Mouse (Mus musculus): ENCODE results near the gene 2510002D24Rik. TPM values are rescaled to one million over a fixed set of nuclear protein-coding genes. Genes with fewer than 3 reads are reported as not detected.

2510002D24Rik gene
- 22.3 and 30.5 TPM in 2 replicates for polyA plus RNA-seq (2012; rRNA removed)

GRCm38 (mm10) chr16:18836468-18837208 lies at the start of gene 2510002D24Rik, which contains the start of gene Gm28539:
Gene 2510002D24Rik, plus strand, starts transcription at chr16:18836578.
Gene Gm28539, plus strand, starts transcription at chr16:18836584.

GRCm38 (mm10) chr16:18811468-18812384 lies 24.7 kb upstream of the 2510002D24Rik start, which contains the start of the genes Ufd1 and Cdc45:
Gene Ufd1, plus strand, starts transcription at chr16:18811779.
Gene Cdc45, minus strand, starts transcription at chr16:18811987.

GRCm38 (mm10) chr16:18876442-18877308 lies 40.3 kb downstream of the 2510002D24Rik start, which contains the start of the genes Mrpl40 and Hira:
Gene Mrpl40, minus strand, starts transcription at chr16:18876862.
Gene Hira, plus strand, starts transcription at chr16:18877037.

Other genes with a start within 250 kb of the 2510002D24Rik start
- gene Tbx1, start 245.9 kb upstream of the 2510002D24Rik start, polyA plus RNA-seq (2012; rRNA removed), result 2.3 and 10.8 TPM in 2 replicates
- gene Gp1bb, start 214.2 kb upstream of the 2510002D24Rik start, polyA plus RNA-seq (2012; rRNA removed), result 4.8 and 8.9 TPM in 2 replicates
- gene Gm49601, start 210.2 kb upstream of the 2510002D24Rik start, polyA plus RNA-seq (2012; rRNA removed), result 37.3 and 43.2 TPM in 2 replicates
- 76.8 and 93.6 TPM in 2 replicates for gene Sept5, start 206.6 kb upstream of the 2510002D24Rik start, polyA plus RNA-seq (2012; rRNA removed)
- gene Cldn5, start 59.7 kb upstream of the 2510002D24Rik start, polyA plus RNA-seq (2012; rRNA removed), result 29.4 and 38.3 TPM in 2 replicates
- gene Ufd1, start 24.8 kb upstream of the 2510002D24Rik start, polyA plus RNA-seq (2012; rRNA removed), result 59.1 and 68.8 TPM in 2 replicates
- gene Cdc45, start 24.6 kb upstream of the 2510002D24Rik start, polyA plus RNA-seq (2012; rRNA removed), result 70.9 and 78.8 TPM in 2 replicates
- gene Gm28539, start within 50 bp of the 2510002D24Rik start, polyA plus RNA-seq (2012; rRNA removed), result 3.0 TPM in 1 of 2 replicates, not detected in the other
- 36.3 and 55.2 TPM in 2 replicates for gene Mrpl40, start 40.3 kb downstream of the 2510002D24Rik start, polyA plus RNA-seq (2012; rRNA removed)
- gene Hira, start 40.5 kb downstream of the 2510002D24Rik start, polyA plus RNA-seq (2012; rRNA removed), result 69.5 and 81.5 TPM in 2 replicates